Mouse (Mus musculus): ENCODE data around the gene Hist2h3b. TPM values are rescaled to one million over a fixed set of nuclear protein-coding genes. Genes with fewer than 3 reads are reported as not detected.

Hist2h3b gene
- polyA plus RNA-seq, 1 experiment from 2014 or later = 36.5 TPM

GRCm38 (mm10) chr3:96312341-96313098 is 44.1 kb downstream of the Hist2h3b start:
- Histone ChIP-seq H3K36me3 (ENCODE audit: insufficient read depth, low read length) (no peaks in the 10 kb centered on the region), H3K9me3 (replicated peaks; ENCODE audit: low read length) (no peaks in the 10 kb centered on the region), H3K27ac (no peak overlapping the region), H3K27me3 (ENCODE audit: insufficient read depth, low read length) (no peaks in the 10 kb centered on the region), H3K4me3 (replicated peaks; ENCODE audit: low read depth, low read length) (no peak overlapping the region), H3K9ac (ENCODE audit: low read depth, low read length) (no peak overlapping the region), H3K4me1 (replicated peaks; ENCODE audit: insufficient read depth, low read length) (no peaks in the 10 kb centered on the region), H3K4me2 (ENCODE audit: low read length) (no peak overlapping the region)
- TF ChIP-seq CTCF (IDR thresholded peaks at IDR 0.05; ENCODE audit: low read depth) = no peak
- DNase-seq (ENCODE audit: low spot score) = no peak
- no peak for ATAC-seq (replicated peaks; ENCODE audit: low FRiP score, low read depth)
- 55% methylated on average over 8 of the region's 8 CpGs for WGBS

Small RNA genes lying within 50 kb of the gene (microRNA-seq; reads per million reads assigned to microRNA genes)
- gene Gm44492 = not detected
- gene Gm47311 = not detected
- not detected for gene Gm47313

Other genes starting within 250 kb of the Hist2h3b start
- 38.1 and 41.9 TPM in 2 replicates for gene Vps45, start 210.2 kb upstream of the Hist2h3b start, polyA plus RNA-seq (2015; fragmentation: Nextera tagmentation; extraction: Ambion mirVana)
- 20.7 and 21.8 TPM in 2 replicates for gene Otud7b, start 164.1 kb upstream of the Hist2h3b start, polyA plus RNA-seq (2015; fragmentation: Nextera tagmentation; extraction: Ambion mirVana)
- gene Mtmr11, start 106.7 kb upstream of the Hist2h3b start, polyA plus RNA-seq (2015; fragmentation: Nextera tagmentation; extraction: Ambion mirVana) = 27.1 and 35.0 TPM in 2 replicates
- 128 and 138 TPM in 2 replicates for gene Sf3b4, start 96.3 kb upstream of the Hist2h3b start, polyA plus RNA-seq (2015; fragmentation: Nextera tagmentation; extraction: Ambion mirVana)
- gene Sv2a, start 87.5 kb upstream of the Hist2h3b start, polyA plus RNA-seq (2015; fragmentation: Nextera tagmentation; extraction: Ambion mirVana) = 9.4 and 12.2 TPM in 2 replicates
- gene Bola1, start 48.9 kb upstream of the Hist2h3b start, polyA plus RNA-seq (2015; fragmentation: Nextera tagmentation; extraction: Ambion mirVana) = 66.4 and 70.5 TPM in 2 replicates
- gene Hist2h2ab, start 48.8 kb upstream of the Hist2h3b start, polyA plus RNA-seq (2015; fragmentation: Nextera tagmentation; extraction: Ambion mirVana) = not detected in 2 replicates
- gene Hist2h2ac, start 47.8 kb upstream of the Hist2h3b start, polyA plus RNA-seq (2015; fragmentation: Nextera tagmentation; extraction: Ambion mirVana) = 7.5 and 8.5 TPM in 2 replicates
- 8.7 and 8.9 TPM in 2 replicates for gene Hist2h2be, start 47.5 kb upstream of the Hist2h3b start, polyA plus RNA-seq (2015; fragmentation: Nextera tagmentation; extraction: Ambion mirVana)
- 2.1 and 2.3 TPM in 2 replicates for gene Hist2h3c2, start 29.5 kb upstream of the Hist2h3b start, polyA plus RNA-seq (2015; fragmentation: Nextera tagmentation; extraction: Ambion mirVana)
- 86.7 and 107 TPM in 2 replicates for gene Hist2h2aa2, start 28.4 kb upstream of the Hist2h3b start, polyA plus RNA-seq (2015; fragmentation: Nextera tagmentation; extraction: Ambion mirVana)
- gene Hist2h2aa1, start 23.2 kb upstream of the Hist2h3b start, polyA plus RNA-seq (2015; fragmentation: Nextera tagmentation; extraction: Ambion mirVana) = 30.9 and 33.5 TPM in 2 replicates
- 0.62 and 1.0 TPM in 2 replicates for gene Hist2h3c1, start 22.0 kb upstream of the Hist2h3b start, polyA plus RNA-seq (2015; fragmentation: Nextera tagmentation; extraction: Ambion mirVana)
- gene Hist2h4, start 5.3 kb upstream of the Hist2h3b start, polyA plus RNA-seq (2015; fragmentation: Nextera tagmentation; extraction: Ambion mirVana) = 9.6 and 9.9 TPM in 2 replicates
- gene Hist2h2bb, start 1.1 kb downstream of the Hist2h3b start, polyA plus RNA-seq (2015; fragmentation: Nextera tagmentation; extraction: Ambion mirVana) = 4.9 and 5.4 TPM in 2 replicates
- gene Fcgr1, start 25.3 kb downstream of the Hist2h3b start, polyA plus RNA-seq (2015; fragmentation: Nextera tagmentation; extraction: Ambion mirVana) = 2.0 and 2.5 TPM in 2 replicates
- 0.40 and 0.51 TPM in 2 replicates for gene BC107364, start 183.7 kb downstream of the Hist2h3b start, polyA plus RNA-seq (2015; fragmentation: Nextera tagmentation; extraction: Ambion mirVana)

Data from kidney, postnatal 0 days (tissue).